Mouse (Mus musculus): ENCODE results near the gene Pla2g2c. TPM values are rescaled to one million over a fixed set of nuclear protein-coding genes. Genes with fewer than 3 reads are reported as not detected.

Pla2g2c gene
- polyA plus RNA-seq, 1 experiment: not detected

- no peaks in the 10 kb centered on the region for H3K36me3 ChIP-seq (ENCODE audit: control insufficient read depth, insufficient read depth, low read length)
- 86% methylated on average over 9 of the region's 9 CpGs for WGBS
Measured at GRCm38 (mm10) chr4:138746866-138747265, 22.3 kb downstream of the Pla2g2c start.

GRCm38 (mm10) chr4:138747851-138748250 lies 23.3 kb downstream of the Pla2g2c start:
- no peak for DNase-seq (ENCODE audit: low read depth in 1 of 2, low spot score in 2 of 2)
- WGBS: 62% methylated on average over 10 of the region's 10 CpGs
- H3K4me1 ChIP-seq (ENCODE audit: control insufficient read depth, insufficient read depth, insufficient read length): no peaks in the 10 kb centered on the region
- H3K36me3 ChIP-seq (ENCODE audit: control insufficient read depth, insufficient read depth, low read length): no peaks in the 10 kb centered on the region
- H3K27me3 ChIP-seq (ENCODE audit: control insufficient read depth, insufficient read depth, low read length): no peaks in the 10 kb centered on the region
- H3K4me3 ChIP-seq (ENCODE audit: extremely low read depth, insufficient read depth, insufficient read length): no peak overlapping the region
- H3K27ac ChIP-seq (ENCODE audit: insufficient read depth, low read length): no peak overlapping the region
- TF ChIP-seq POLR2A (IDR thresholded peaks at IDR 0.05; ENCODE audit: low read depth, low read length) (no peak), CTCF (IDR thresholded peaks at IDR 0.05; ENCODE audit: extremely low read depth, insufficient read depth, insufficient read length, insufficient replicate concordance) (no peak)

More at GRCm38 (mm10) chr4:138746866-138747265, 22.3 kb downstream of the Pla2g2c start:
- no peak for DNase-seq (ENCODE audit: low read depth in 1 of 2, low spot score in 2 of 2)
- Histone ChIP-seq H3K27me3 (ENCODE audit: control insufficient read depth, insufficient read depth, low read length) (no peaks in the 10 kb centered on the region; the same call in 1 of the 2 replicates), H3K4me1 (ENCODE audit: control insufficient read depth, insufficient read depth, insufficient read length) (no peaks in the 10 kb centered on the region), H3K27ac (ENCODE audit: insufficient read depth, low read length) (no peak overlapping the region), H3K4me3 (ENCODE audit: extremely low read depth, insufficient read depth, insufficient read length) (no peak overlapping the region)
- no peak for TF ChIP-seq CTCF (IDR thresholded peaks at IDR 0.05; ENCODE audit: extremely low read depth, insufficient read depth, insufficient read length, insufficient replicate concordance)
- no peak for TF ChIP-seq POLR2A (IDR thresholded peaks at IDR 0.05; ENCODE audit: low read depth, low read length)

GRCm38 (mm10) chr4:138748369-138749072 lies 23.9 kb downstream of the Pla2g2c start:
- WGBS: 53% methylated on average over 8 of the region's 8 CpGs
- no peaks in the 10 kb centered on the region for H3K36me3 ChIP-seq (ENCODE audit: control insufficient read depth, insufficient read depth, low read length)
- TF ChIP-seq POLR2A (IDR thresholded peaks at IDR 0.05; ENCODE audit: low read depth, low read length): no peak
- TF ChIP-seq CTCF (IDR thresholded peaks at IDR 0.05; ENCODE audit: extremely low read depth, insufficient read depth, insufficient read length, insufficient replicate concordance): 0 out of 2 replicates have a peak, but pooled peaks have one; percentile 23
- H3K27me3 ChIP-seq (ENCODE audit: control insufficient read depth, insufficient read depth, low read length): no peaks in the 10 kb centered on the region
- H3K4me3 ChIP-seq (ENCODE audit: extremely low read depth, insufficient read depth, insufficient read length): no peak overlapping the region
- no peak for DNase-seq (ENCODE audit: low read depth in 1 of 2, low spot score in 2 of 2)
- no peak overlapping the region for H3K27ac ChIP-seq (ENCODE audit: insufficient read depth, low read length)
- no peaks in the 10 kb centered on the region for H3K4me1 ChIP-seq (ENCODE audit: control insufficient read depth, insufficient read depth, insufficient read length)

GRCm38 (mm10) chr4:138752603-138753002 lies 28.0 kb downstream of the Pla2g2c start:
- H3K4me1 ChIP-seq (ENCODE audit: control insufficient read depth, insufficient read depth, insufficient read length): no peaks in the 10 kb centered on the region
- H3K36me3 ChIP-seq (ENCODE audit: control insufficient read depth, insufficient read depth, low read length): no peaks in the 10 kb centered on the region
- H3K27ac ChIP-seq (ENCODE audit: insufficient read depth, low read length): no peak overlapping the region
- no peaks in the 10 kb centered on the region for H3K27me3 ChIP-seq (ENCODE audit: control insufficient read depth, insufficient read depth, low read length)
- no peak overlapping the region for H3K4me3 ChIP-seq (ENCODE audit: extremely low read depth, insufficient read depth, insufficient read length)
- TF ChIP-seq CTCF (IDR thresholded peaks at IDR 0.05; ENCODE audit: extremely low read depth, insufficient read depth, insufficient read length, insufficient replicate concordance) (no peak), POLR2A (IDR thresholded peaks at IDR 0.05; ENCODE audit: low read depth, low read length) (no peak)
- WGBS: 88% methylated on average over 6 of the region's 6 CpGs
- DNase-seq (ENCODE audit: low read depth in 1 of 2, low spot score in 2 of 2): no peak

GRCm38 (mm10) chr4:138753608-138754007 lies 29.0 kb downstream of the Pla2g2c start:
- Histone ChIP-seq H3K4me3 (ENCODE audit: extremely low read depth, insufficient read depth, insufficient read length) (no peak overlapping the region), H3K4me1 (ENCODE audit: control insufficient read depth, insufficient read depth, insufficient read length) (no peaks in the 10 kb centered on the region), H3K36me3 (ENCODE audit: control insufficient read depth, insufficient read depth, low read length) (no peaks in the 10 kb centered on the region), H3K27me3 (ENCODE audit: control insufficient read depth, insufficient read depth, low read length) (no peaks in the 10 kb centered on the region), H3K27ac (ENCODE audit: insufficient read depth, low read length) (no peak overlapping the region)
- WGBS: 93% methylated on average over 3 of the region's 3 CpGs
- no peak for TF ChIP-seq CTCF (IDR thresholded peaks at IDR 0.05; ENCODE audit: extremely low read depth, insufficient read depth, insufficient read length, insufficient replicate concordance)
- DNase-seq (ENCODE audit: low read depth in 1 of 2, low spot score in 2 of 2): no peak

GRCm38 (mm10) chr4:138754432-138754831 lies 29.8 kb downstream of the Pla2g2c start:
- no peaks in the 10 kb centered on the region for H3K4me1 ChIP-seq (ENCODE audit: control insufficient read depth, insufficient read depth, insufficient read length)
- no peaks in the 10 kb centered on the region for H3K27me3 ChIP-seq (ENCODE audit: control insufficient read depth, insufficient read depth, low read length)
- H3K36me3 ChIP-seq (ENCODE audit: control insufficient read depth, insufficient read depth, low read length): no peaks in the 10 kb centered on the region
- no peak overlapping the region for H3K27ac ChIP-seq (ENCODE audit: insufficient read depth, low read length)
- TF ChIP-seq CTCF (IDR thresholded peaks at IDR 0.05; ENCODE audit: extremely low read depth, insufficient read depth, insufficient read length, insufficient replicate concordance) (no peak), POLR2A (IDR thresholded peaks at IDR 0.05; ENCODE audit: low read depth, low read length) (no peak)
- no peak overlapping the region for H3K4me3 ChIP-seq (ENCODE audit: extremely low read depth, insufficient read depth, insufficient read length)
- WGBS: 78% methylated on average over 9 of the region's 9 CpGs
- DNase-seq (ENCODE audit: low read depth in 1 of 2, low spot score in 2 of 2): no peak

GRCm38 (mm10) chr4:138755439-138755838 lies 30.8 kb downstream of the Pla2g2c start:
- Histone ChIP-seq H3K27ac (ENCODE audit: insufficient read depth, low read length) (no peak overlapping the region), H3K36me3 (ENCODE audit: control insufficient read depth, insufficient read depth, low read length) (no peaks in the 10 kb centered on the region), H3K27me3 (ENCODE audit: control insufficient read depth, insufficient read depth, low read length) (no peaks in the 10 kb centered on the region), H3K4me3 (ENCODE audit: extremely low read depth, insufficient read depth, insufficient read length) (no peak overlapping the region), H3K4me1 (ENCODE audit: control insufficient read depth, insufficient read depth, insufficient read length) (no peaks in the 10 kb centered on the region)
- DNase-seq (ENCODE audit: low read depth in 1 of 2, low spot score in 2 of 2): no peak
- WGBS: 83% methylated on average over 4 of the region's 4 CpGs
- no peak for TF ChIP-seq POLR2A (IDR thresholded peaks at IDR 0.05; ENCODE audit: low read depth, low read length)

All from spleen, adult 2 months (tissue).